Mouse (Mus musculus): Measurements from ENCODE around the gene Gm11549. TPM values are rescaled to one million over a fixed set of nuclear protein-coding genes. Genes with fewer than 3 reads are reported as not detected.

The Gm11549 gene
- polyA plus RNA-seq (2012; ENCODE audit: insufficient read depth, insufficient read length, low replicate concordance, missing spikeins): not detected in 2 replicates

GRCm38 (mm10) chr3:36521073-36522060 lies at the start of gene Gm11549:
Gene Gm11549 (minus strand): TSS chr3:36521813.
- 1% methylated on average over 51 of the region's 51 CpGs for WGBS
- TF ChIP-seq CTCF (IDR thresholded peaks at IDR 0.05; ENCODE audit: insufficient read depth, low read depth, low read length) (no peak), POLR2A (IDR thresholded peaks at IDR 0.05; ENCODE audit: insufficient read depth, low read depth, low read length) (no peak)
- H3K4me3 ChIP-seq (ENCODE audit: insufficient read depth, low read depth, low read length): peak within 1 kb of the TSS; percentile 45
- no peak within 1 kb of the TSS for H3K27ac ChIP-seq (ENCODE audit: insufficient read depth, low read depth, low read length)
- H3K4me1 ChIP-seq (ENCODE audit: control insufficient read depth, insufficient read depth, low read length): peaks cover 8% of the 10 kb centered on the region

GRCm38 (mm10) chr3:36569836-36570235 lies 48.2 kb upstream of the Gm11549 start:
- whole genome bisulfite sequencing: 74% methylated on average over 5 of the region's 5 CpGs
- TF ChIP-seq POLR2A (IDR thresholded peaks at IDR 0.05; ENCODE audit: insufficient read depth, low read depth, low read length) (no peak), CTCF (IDR thresholded peaks at IDR 0.05; ENCODE audit: insufficient read depth, low read depth, low read length) (no peak)
- H3K4me3 ChIP-seq (ENCODE audit: insufficient read depth, low read depth, low read length): no peak overlapping the region

GRCm38 (mm10) chr3:36563666-36564065 lies 42.1 kb upstream of the Gm11549 start:
- no peak overlapping the region for H3K27ac ChIP-seq (ENCODE audit: insufficient read depth, low read depth, low read length)
- H3K4me3 ChIP-seq (ENCODE audit: insufficient read depth, low read depth, low read length): no peak overlapping the region
- WGBS: 90% methylated on average over 3 of the region's 3 CpGs
- no peak for TF ChIP-seq POLR2A (IDR thresholded peaks at IDR 0.05; ENCODE audit: insufficient read depth, low read depth, low read length)
- no peak for TF ChIP-seq CTCF (IDR thresholded peaks at IDR 0.05; ENCODE audit: insufficient read depth, low read depth, low read length)
- H3K4me1 ChIP-seq (ENCODE audit: control insufficient read depth, insufficient read depth, low read length): no peaks in the 10 kb centered on the region

More at GRCm38 (mm10) chr3:36569836-36570235, 48.2 kb upstream of the Gm11549 start:
- H3K27ac ChIP-seq (ENCODE audit: insufficient read depth, low read depth, low read length): no peak overlapping the region
- peaks cover 5% of the 10 kb centered on the region for H3K4me1 ChIP-seq (ENCODE audit: control insufficient read depth, insufficient read depth, low read length)

GRCm38 (mm10) chr3:36559606-36560005 lies 38.0 kb upstream of the Gm11549 start:
- Histone ChIP-seq H3K4me1 (ENCODE audit: control insufficient read depth, insufficient read depth, low read length) (no peaks in the 10 kb centered on the region), H3K27ac (ENCODE audit: insufficient read depth, low read depth, low read length) (no peak overlapping the region), H3K4me3 (ENCODE audit: insufficient read depth, low read depth, low read length) (no peak overlapping the region)
- TF ChIP-seq POLR2A (IDR thresholded peaks at IDR 0.05; ENCODE audit: insufficient read depth, low read depth, low read length): no peak
- TF ChIP-seq CTCF (IDR thresholded peaks at IDR 0.05; ENCODE audit: insufficient read depth, low read depth, low read length): no peak
- WGBS: 84% methylated on average over 4 of the region's 4 CpGs

- TF ChIP-seq POLR2A (IDR thresholded peaks at IDR 0.05; ENCODE audit: insufficient read depth, low read depth, low read length) (no peak), CTCF (IDR thresholded peaks at IDR 0.05; ENCODE audit: insufficient read depth, low read depth, low read length) (no peak)
- WGBS: 88% methylated on average over 1 of the region's 1 CpGs
- H3K4me1 ChIP-seq (ENCODE audit: control insufficient read depth, insufficient read depth, low read length): no peaks in the 10 kb centered on the region
- H3K4me3 ChIP-seq (ENCODE audit: insufficient read depth, low read depth, low read length): no peak overlapping the region
- H3K27ac ChIP-seq (ENCODE audit: insufficient read depth, low read depth, low read length): no peak overlapping the region
These were observed 36.0 kb upstream of the Gm11549 start for GRCm38 (mm10) chr3:36557601-36558000.

- Histone ChIP-seq H3K4me1 (ENCODE audit: control insufficient read depth, insufficient read depth, low read length) (peaks cover 4% of the 10 kb centered on the region), H3K27ac (ENCODE audit: insufficient read depth, low read depth, low read length) (peak within 1 kb of the TSS; percentile 55; the same call in 1 of the 2 replicates), H3K4me3 (ENCODE audit: insufficient read depth, low read depth, low read length) (peak within 1 kb of the TSS; percentile 57)
- TF ChIP-seq CTCF (IDR thresholded peaks at IDR 0.05; ENCODE audit: insufficient read depth, low read depth, low read length): no peak
- peak; percentile 54; the same call in 1 of the 2 replicates for TF ChIP-seq POLR2A (IDR thresholded peaks at IDR 0.05; ENCODE audit: insufficient read depth, low read depth, low read length)
- WGBS: under 1% methylated on average over 39 of the region's 39 CpGs
These were observed 30.9 kb upstream of the Gm11549 start, which contains the start of gene Exosc9 for GRCm38 (mm10) chr3:36552406-36553047. Gene Exosc9 (plus strand): TSS chr3:36552606.

- peak overlapping the region; percentile 55; the same call in 1 of the 2 replicates for H3K27ac ChIP-seq (ENCODE audit: insufficient read depth, low read depth, low read length)
- H3K4me1 ChIP-seq (ENCODE audit: control insufficient read depth, insufficient read depth, low read length): peaks cover 4% of the 10 kb centered on the region
- 4% methylated on average over 12 of the region's 12 CpGs for WGBS
- H3K4me3 ChIP-seq (ENCODE audit: insufficient read depth, low read depth, low read length): peak overlapping the region; percentile 57
- TF ChIP-seq CTCF (IDR thresholded peaks at IDR 0.05; ENCODE audit: insufficient read depth, low read depth, low read length): no peak
- TF ChIP-seq POLR2A (IDR thresholded peaks at IDR 0.05; ENCODE audit: insufficient read depth, low read depth, low read length): no peak
These were observed 30.3 kb upstream of the Gm11549 start for GRCm38 (mm10) chr3:36551851-36552384.

- TF ChIP-seq POLR2A (IDR thresholded peaks at IDR 0.05; ENCODE audit: insufficient read depth, low read depth, low read length) (no peak), CTCF (IDR thresholded peaks at IDR 0.05; ENCODE audit: insufficient read depth, low read depth, low read length) (no peak)
- Histone ChIP-seq H3K27ac (ENCODE audit: insufficient read depth, low read depth, low read length) (0 out of 2 replicates have a peak overlapping the region, but pooled peaks have one; percentile 12), H3K4me3 (ENCODE audit: insufficient read depth, low read depth, low read length) (no peak overlapping the region; the same call in 1 of the 2 replicates), H3K4me1 (ENCODE audit: control insufficient read depth, insufficient read depth, low read length) (peaks cover 4% of the 10 kb centered on the region)
- 5% methylated on average over 9 of the region's 9 CpGs for WGBS
These were observed 29.7 kb upstream of the Gm11549 start for GRCm38 (mm10) chr3:36551343-36551742.
